Mouse (Mus musculus) urinary bladder, postnatal 10 days (tissue): ENCODE data around the gene Fap.

Experiments
- DNase-seq: peaks from one replicate; pipeline ENCODE4 v3.0.0; 2022; ENCODE audit warnings: low spot score

Fap gene

DNA sequence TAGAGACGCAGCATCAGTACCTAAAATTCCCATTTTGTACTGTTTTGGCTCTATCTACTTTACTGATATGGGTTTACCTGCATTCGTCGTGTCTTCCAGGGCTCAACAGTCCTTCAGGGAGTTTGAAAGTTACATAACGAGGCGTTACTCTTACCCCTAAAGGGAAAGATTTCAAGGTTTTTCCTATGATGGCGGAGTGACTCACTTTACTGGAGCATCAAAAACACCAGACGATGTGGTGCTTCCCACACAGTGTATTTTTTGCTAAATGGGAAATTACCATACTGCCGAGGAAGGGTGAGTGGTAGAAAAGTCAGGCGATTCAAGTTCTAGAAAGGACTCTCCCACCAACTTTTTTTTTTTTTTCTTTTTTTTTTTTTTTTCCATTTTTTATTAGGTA, 47.5 kb downstream of the Fap start:
- DNase-seq: no peak

- DNase-seq: no peak
These were observed 56.1 kb downstream of the Fap start for GRCm38 (mm10) chr2:62517790-62518189.

- DNase-seq: no peak
These were observed 59.4 kb downstream of the Fap start for GRCm38 (mm10) chr2:62514477-62514876.

DNA sequence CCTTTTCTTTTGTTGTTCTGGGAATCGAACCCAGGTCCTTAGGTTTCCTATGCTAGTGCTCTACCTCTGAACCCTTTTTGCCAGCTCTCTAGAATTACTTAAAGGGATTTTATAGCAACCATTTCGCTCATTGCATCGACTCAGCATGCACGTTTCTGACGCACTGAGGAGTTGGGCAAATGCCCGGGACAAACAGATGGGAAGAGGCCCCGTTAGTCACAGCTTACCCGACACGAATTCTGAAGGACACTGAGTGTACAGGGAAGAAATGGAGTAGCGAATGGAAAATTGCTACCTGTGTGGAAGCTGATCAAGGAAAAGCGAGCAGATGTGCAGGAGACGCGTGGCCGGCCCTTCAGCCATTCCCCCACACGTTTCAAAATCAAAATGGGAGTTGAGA, 60.4 kb downstream of the Fap start:
- no peak for DNase-seq

DNA sequence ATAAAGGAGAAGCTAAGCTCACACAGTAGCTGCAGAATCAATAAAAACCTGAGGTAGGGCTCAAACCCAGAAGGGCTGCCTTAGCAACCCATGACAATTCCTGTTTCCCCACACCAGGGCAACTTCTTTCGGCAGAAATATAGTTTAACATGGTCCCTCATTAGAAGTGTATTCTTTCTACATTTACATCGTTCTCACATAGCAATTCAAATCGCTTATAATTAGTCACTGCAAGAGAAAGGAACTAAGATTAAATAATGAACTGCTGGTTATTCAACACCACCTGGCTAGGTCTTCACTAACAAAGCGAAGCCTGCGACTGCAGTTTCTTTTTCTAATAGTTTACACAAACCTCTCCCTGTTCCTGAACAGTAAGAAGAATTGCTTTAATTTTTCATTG, 66.7 kb downstream of the Fap start:
- DNase-seq: no peak

DNA sequence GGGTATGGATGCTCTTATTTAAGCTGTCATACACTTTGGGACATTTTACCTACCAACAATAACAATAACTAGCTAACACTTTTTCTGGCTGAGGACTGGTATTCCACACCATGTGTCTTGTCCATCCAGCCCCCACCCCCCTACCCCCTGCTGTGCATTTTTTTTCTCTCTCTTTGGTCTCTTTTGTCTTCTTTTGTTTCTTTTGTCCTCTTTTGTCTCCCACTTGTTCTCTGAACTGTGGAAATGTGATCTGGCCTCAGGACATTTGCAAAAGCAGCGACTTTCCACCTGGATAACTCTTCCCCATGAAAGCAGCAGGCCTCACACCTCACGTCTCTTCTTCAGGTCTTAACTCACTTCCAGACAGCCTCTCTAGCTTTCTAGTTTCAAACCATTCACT, 67.4 kb downstream of the Fap start:
- DNase-seq: no peak

DNA sequence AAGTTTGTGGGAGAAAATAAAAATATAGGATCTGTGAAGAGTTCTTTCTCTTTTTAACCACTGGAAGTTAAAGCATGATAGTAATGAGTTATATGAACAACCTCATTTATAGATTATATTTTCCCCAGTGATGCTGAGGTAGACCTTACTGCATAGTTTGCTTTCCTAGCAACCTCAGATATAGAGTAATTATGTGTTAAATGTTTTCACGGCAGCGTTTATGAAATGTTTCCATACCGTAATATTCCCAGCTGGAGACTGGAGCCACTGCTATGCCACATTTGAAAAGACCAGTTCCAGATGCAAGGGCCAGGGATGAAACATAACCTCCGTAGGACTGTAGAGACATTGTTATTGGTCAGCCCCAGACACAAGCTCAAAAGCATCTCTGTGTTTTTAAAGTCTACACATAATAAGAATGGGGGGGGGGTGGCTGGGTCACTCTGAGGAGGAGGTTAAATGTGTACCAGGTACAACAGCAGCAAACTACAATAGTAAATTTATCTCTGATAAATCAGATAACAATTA, 69.5 kb downstream of the Fap start:
- no peak for DNase-seq

DNA sequence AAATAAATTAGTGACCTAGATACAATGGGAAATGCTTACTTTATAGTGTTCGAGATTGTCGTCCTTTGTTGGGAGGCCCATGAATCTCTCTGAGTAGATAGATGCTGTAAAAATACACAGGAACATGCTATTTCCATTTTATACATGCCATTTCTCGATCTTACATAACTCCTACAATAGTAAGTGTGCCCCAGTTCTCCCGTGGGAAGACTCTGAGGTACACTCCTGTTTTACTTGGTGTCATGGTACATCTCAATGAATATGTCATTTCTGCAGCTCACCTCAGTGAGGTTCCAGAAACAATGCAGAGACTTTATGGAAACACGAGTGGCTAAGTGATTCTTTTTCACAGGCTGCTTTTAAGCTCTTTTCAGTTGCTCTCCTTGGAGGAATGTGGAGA, 70.5 kb downstream of the Fap start:
- DNase-seq: no peak

GRCm38 (mm10) chr2:62502516-62502915, 71.4 kb downstream of the Fap start:
- no peak for DNase-seq

DNA sequence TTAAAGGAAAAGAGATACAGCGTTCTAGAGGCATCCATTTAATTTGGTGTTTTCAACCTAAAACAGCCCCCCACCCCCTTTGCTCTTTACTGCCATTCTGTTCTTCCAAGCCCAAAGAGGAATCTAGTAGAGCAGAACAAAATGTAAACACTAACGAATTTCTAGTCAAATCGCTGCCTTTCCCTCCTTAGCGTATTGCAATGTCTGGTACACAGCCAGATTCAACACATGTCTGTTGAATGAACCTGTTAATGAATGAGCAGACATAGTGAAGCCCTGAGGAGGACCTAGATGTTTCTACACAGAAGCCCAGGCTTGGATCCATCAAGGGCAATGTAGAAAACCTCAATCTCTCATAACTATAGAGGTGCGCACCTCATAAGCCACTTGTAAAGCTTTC, 75.1 kb downstream of the Fap start:
- no peak for DNase-seq

DNA sequence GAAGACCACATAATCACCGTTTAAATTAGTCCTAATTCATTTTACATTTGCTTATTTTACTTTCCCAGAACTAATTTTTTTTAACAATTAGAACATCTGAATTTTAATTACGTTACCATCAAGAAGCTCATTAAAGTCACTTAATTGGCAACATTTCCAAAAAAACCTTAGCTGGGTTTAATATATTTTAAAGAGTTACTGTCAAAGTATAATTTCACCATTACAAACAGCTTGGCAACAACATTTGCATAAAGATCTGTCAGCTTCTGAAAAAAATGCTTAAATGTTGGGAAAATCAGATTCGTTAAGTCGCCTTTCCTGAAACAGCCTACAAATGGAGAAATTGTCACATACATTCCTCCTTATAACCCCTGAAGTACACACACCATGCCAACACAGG, 75.8 kb downstream of the Fap start:
- no peak for DNase-seq

- DNase-seq: no peak
These were observed 76.4 kb downstream of the Fap start for GRCm38 (mm10) chr2:62497333-62498002.

- DNase-seq: no peak
These were observed 78.5 kb downstream of the Fap start for GRCm38 (mm10) chr2:62495407-62495806.

GRCm38 (mm10) chr2:62489832-62490231, 84.0 kb downstream of the Fap start:
- no peak for DNase-seq

DNA sequence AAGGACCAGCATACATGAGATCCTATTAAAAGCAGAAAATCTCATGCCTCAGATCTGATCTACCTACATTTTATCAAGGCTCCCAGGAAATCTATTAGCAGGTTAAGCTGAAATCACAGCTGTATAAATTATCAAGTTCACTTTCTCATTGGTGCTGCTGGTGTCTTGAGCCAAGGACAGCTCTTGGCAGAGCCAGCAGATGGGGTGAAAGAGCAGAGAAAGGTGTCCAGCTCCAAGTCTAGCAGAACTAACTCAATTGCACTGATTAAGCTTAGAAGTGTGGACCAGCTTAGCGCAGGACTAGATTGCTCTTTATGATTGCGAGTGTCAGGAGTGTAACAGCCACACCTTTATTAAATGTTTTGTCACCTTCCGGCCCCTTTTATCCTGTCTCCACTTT, 89.0 kb downstream of the Fap start:
- no peak for DNase-seq

DNA sequence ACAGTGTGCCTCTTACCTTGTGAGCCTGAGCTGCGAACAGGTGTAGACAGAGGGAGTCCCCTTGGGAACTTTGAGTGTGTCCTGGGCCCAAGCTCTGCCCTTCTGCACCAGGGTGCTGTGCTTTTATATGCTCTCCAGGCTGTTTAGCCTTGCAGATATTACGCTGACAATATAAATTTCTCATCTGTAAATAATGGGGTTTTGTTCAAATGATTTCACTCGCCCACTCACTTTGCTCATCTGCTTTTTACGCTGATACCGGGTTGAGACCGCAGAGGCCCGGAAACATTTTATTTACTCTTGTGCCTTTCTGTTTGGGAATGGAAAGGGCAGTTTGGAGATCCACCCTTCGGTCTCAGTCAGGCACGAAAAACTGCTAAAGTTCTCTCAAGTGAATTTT, 90.3 kb downstream of the Fap start, which contains the start of gene Gcg:
Gene Gcg (minus strand): TSS at position 101 of the 400 bp plus-strand sequence.
- DNase-seq: no peak

GRCm38 (mm10) chr2:62480285-62481198, 93.3 kb downstream of the Fap start:
- DNase-seq: no peak

GRCm38 (mm10) chr2:62469551-62469950, 104.3 kb downstream of the Fap start:
- no peak for DNase-seq

- DNase-seq: no peak
These were observed 110.6 kb downstream of the Fap start for GRCm38 (mm10) chr2:62463287-62463686.

DNA sequence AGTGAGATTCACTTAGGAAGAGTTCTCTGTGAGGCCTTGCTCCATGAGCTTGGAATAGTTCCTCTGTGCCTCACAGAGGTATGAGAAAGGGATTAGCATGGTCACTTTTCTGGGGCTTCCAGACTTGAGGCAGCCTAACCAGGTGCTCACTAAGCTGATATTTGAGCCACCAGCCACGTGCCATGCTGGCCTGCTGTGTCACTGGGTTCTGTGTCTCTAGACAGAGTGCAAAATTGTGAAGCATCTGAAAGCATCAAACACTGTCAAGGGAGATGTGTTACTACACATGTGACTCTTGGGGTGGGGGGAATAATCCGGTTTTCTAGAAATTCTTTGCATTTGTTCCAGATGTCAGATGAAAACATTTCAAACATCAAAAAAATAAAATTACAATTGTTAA, 111.7 kb downstream of the Fap start:
- DNase-seq: no peak

GRCm38 (mm10) chr2:62460815-62461450, 112.9 kb downstream of the Fap start:
- DNase-seq: no peak

GRCm38 (mm10) chr2:62460231-62460710, 113.6 kb downstream of the Fap start:
- DNase-seq: no peak
